9 mouse cellular contexts compared by ENCODE assay signal in the genomic region with DNA sequence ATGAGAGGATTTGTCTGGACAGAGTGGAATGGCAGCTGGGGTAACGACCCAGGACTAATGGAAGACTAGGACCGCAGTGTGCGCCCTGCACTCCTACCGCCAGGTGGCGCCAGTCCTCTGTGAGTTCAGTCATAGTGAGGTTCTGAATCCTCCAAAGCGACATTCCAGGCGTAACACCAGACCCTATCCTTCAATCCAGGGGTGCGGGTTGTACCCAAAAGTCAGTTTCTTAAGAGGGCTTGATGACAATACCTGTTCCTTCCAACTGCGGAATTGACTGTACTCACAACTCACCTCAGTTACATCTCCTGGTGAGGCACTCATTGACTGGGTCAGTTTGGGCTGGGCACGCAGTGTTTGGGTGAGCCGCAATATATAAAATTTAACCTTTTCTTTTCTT. TPM values are rescaled to one million over a fixed set of nuclear protein-coding genes. Genes with fewer than 3 reads are reported as not detected.
A peak's percentile ranks its signal among the peaks of the same experiment; 100 is the strongest.
DNase-seq lines count a peak whose midpoint lies in the region; ATAC-seq lines count a peak whose summit lies in the region.
"Had no signal": no experiment of that assay in that cellular context is flagged by ENCODE, and none has a peak within 500 bp of the region (broad histone marks: within the 10 kb centered on the region; RNA-seq: fewer than 3 reads in every experiment).

No protein-coding gene starts in this region.

- H3K4me1 ChIP-seq in forebrain, embryonic 15.5 days: no peaks in the 10 kb centered on the region
- H3K4me1 ChIP-seq in hindbrain, embryonic 12.5 days: no peaks in the 10 kb centered on the region

- H3K36me3 ChIP-seq in forebrain, embryonic 15.5 days: no peaks in the 10 kb centered on the region
- H3K36me3 ChIP-seq in hindbrain, embryonic 12.5 days: no peaks in the 10 kb centered on the region

- no peak overlapping the region for H3K9ac ChIP-seq in forebrain, embryonic 15.5 days (replicated peaks)
- no peak overlapping the region for H3K9ac ChIP-seq in hindbrain, embryonic 12.5 days

- 20% methylated on average over 11 of the region's 11 CpGs for WGBS in forebrain, embryonic 15.5 days
- WGBS in hindbrain, embryonic 12.5 days: 21% methylated on average over 11 of the region's 11 CpGs

- H3K4me3 ChIP-seq in forebrain, embryonic 15.5 days: no peak overlapping the region
- H3K4me3 ChIP-seq in hindbrain, embryonic 12.5 days: no peak overlapping the region

- H3K27ac ChIP-seq in forebrain, embryonic 15.5 days (replicated peaks): no peak overlapping the region
- H3K27ac ChIP-seq in hindbrain, embryonic 12.5 days: no peak overlapping the region
- H3K27ac ChIP-seq: macrophage had no signal

- peak; percentile 91 for ATAC-seq in forebrain, embryonic 15.5 days (replicated peaks)
- peak; percentile 78; the same call in 1 of the 2 replicates for ATAC-seq in hindbrain, embryonic 12.5 days (ENCODE audit: low FRiP score)

- no peaks in the 10 kb centered on the region for H3K9me3 ChIP-seq in forebrain, embryonic 15.5 days
- no peaks in the 10 kb centered on the region for H3K9me3 ChIP-seq in hindbrain, embryonic 12.5 days (replicated peaks)

- peak overlapping the region; percentile 24; the same call in 1 of the 2 replicates for H3K4me2 ChIP-seq in forebrain, embryonic 15.5 days (replicated peaks)
- H3K4me2 ChIP-seq in hindbrain, embryonic 12.5 days (replicated peaks): 0 out of 2 replicates have a peak overlapping the region, but pooled peaks have one; percentile 21

- DNase-seq in MEL-GATA-1-ER (ENCODE audit: extremely low read depth, low read depth): peak; percentile 62
- peak; percentile 71 for DNase-seq in cerebellum, adult 11-12 months
- peak; percentile 45 to 67 for DNase-seq in layer of hippocampus, postnatal 14 days (ENCODE audit: low spot score in 2 of 2)
- peak; percentile 72 for DNase-seq in lung, postnatal 25 days (ENCODE audit: low spot score)
- DNase-seq in retina, postnatal 1 day: peak; percentile 87
- DNase-seq in urinary bladder, adult 2 months (ENCODE audit: low spot score): peak; percentile 60

- H3K27me3 ChIP-seq in forebrain, embryonic 15.5 days: no peaks in the 10 kb centered on the region
- no peaks in the 10 kb centered on the region; the same call in 1 of the 2 replicates for H3K27me3 ChIP-seq in hindbrain, embryonic 12.5 days

RNA-seq across cellular contexts. Expression of a gene that starts 9.2 kb away (rescaled TPM):
- polyA plus RNA-seq in forebrain, embryonic 15.5 days (2015; fragmentation: Nextera tagmentation; extraction: Ambion mirVana): 6.2 and 7.4 TPM in 2 replicates
- 5.9 and 6.7 TPM in 2 replicates for polyA plus RNA-seq in hindbrain, embryonic 12.5 days (2016; fragmentation: Nextera tagmentation; extraction: Ambion mirVana)
- total RNA-seq in layer of hippocampus, postnatal 14 days (2021): 10 to 100 TPM; 18.5 to 18.7 TPM
- polyA plus RNA-seq in urinary bladder, adult 2 months (2012; rRNA removed): 0.01 TPM in 2 replicates
- polyA plus RNA-seq: macrophage had no signal

RNA-seq across cellular contexts. Expression of a gene that starts 20.6 kb away (rescaled TPM):
- 13.9 and 14.3 TPM in 2 replicates for polyA plus RNA-seq in forebrain, embryonic 15.5 days (2015; fragmentation: Nextera tagmentation; extraction: Ambion mirVana)
- polyA plus RNA-seq in hindbrain, embryonic 12.5 days (2016; fragmentation: Nextera tagmentation; extraction: Ambion mirVana): 18.8 and 19.3 TPM in 2 replicates
- total RNA-seq in layer of hippocampus, postnatal 14 days (2021): 10 to 100 TPM; 54.3 TPM
- polyA plus RNA-seq in urinary bladder, adult 2 months (2012; rRNA removed): 45.8 and 47.4 TPM in 2 replicates
